Mouse (Mus musculus): ENCODE measurements at regions not wholly inside any gene's neighbourhood (a gene's known extent, or its start where the extent isn't known, plus 50 kb on each side); places are given as distances from the start of the nearest gene placed in this dataset.

- TF ChIP-seq ZNF384 (IDR thresholded peaks at IDR 0.05; ENCODE audit: low read depth, low read length) (no peak), MAFK (IDR thresholded peaks at IDR 0.05; ENCODE audit: insufficient read depth, low read depth, low read length) (no peak)
Observed at GRCm38 (mm10) chr14:73449901-73450495, 59.8 kb upstream of the Med4 start.

Measured in ES-E14 (cell line).